Mouse (Mus musculus) olfactory bulb, adult 2 months (tissue): Measurements from ENCODE around the gene Ctsh.

Experiments
- CTCF ChIP-seq: fragments of 200-500 bp; IDR thresholded peaks from 2 replicates; pipeline ENCODE4 v1.5.1; 2012; ENCODE audit warnings: low read depth, mild to moderate bottlenecking, low read length, moderate library complexity; ENCODE audit not compliant: insufficient read depth
- POLR2A ChIP-seq: fragments of 200-500 bp; IDR thresholded peaks from 2 replicates; pipeline ENCODE4 v1.6.1; 2012; ENCODE audit warnings: mild to moderate bottlenecking, low read depth, low read length, moderate library complexity; ENCODE audit not compliant: insufficient read depth

DNA sequence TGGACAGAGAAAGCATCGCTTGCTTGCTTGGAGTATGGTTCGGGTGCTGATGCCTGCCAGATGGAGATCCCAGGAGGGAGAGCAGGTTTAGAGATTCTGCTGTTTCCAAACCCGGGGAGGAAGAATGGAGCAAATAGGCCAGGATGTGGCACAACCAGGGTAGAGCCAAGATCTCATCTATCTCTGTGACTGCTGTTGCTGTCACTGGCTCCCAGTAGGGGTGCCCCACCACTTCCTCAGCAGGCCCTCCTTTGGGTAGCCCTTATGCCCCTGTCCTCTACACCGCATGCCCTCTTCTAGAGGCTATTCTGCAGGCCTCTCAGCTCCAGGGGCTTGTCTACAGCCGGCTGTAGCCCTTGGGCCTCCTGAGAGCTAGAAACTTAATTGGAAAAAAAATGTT, 22.2 kb downstream of the Ctsh start:
- TF ChIP-seq CTCF = no peak
- no peak for TF ChIP-seq POLR2A
